Mouse (Mus musculus): ENCODE measurements around the gene Colgalt2.

Gene Colgalt2

DNA sequence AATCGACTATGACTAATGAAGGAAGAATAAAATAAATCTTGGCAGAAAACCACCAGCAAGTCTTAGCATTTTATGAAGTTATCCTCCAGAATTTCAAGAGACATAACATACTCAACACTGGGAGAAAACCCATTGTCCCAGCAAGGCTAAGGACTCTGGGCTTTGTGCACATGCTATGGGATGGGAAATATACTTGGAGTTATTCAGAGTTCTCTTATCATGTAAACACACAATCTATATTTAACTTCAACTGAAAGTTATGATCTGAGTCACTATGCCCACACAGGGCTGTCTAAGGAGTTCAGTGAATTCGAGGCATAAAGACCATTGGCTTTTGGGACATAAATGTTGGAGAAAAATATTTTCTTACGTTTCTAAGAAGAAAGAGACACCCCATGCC, 151.3 kb downstream of the Colgalt2 start:
- in situ Hi-C loops (cut with MboI; ENCODE audit: low pct_unique_long_range_greater_than_20kb in 1 of 2, low sequenced_read_pairs in 2 of 2, unreplicated experiment in 1 of 2): no loop called here

- in situ Hi-C loops (cut with MboI; ENCODE audit: low pct_unique_long_range_greater_than_20kb in 1 of 2, low sequenced_read_pairs in 2 of 2, unreplicated experiment in 1 of 2): no loop called here
Measured at GRCm38 (mm10) chr1:152553912-152554547, 154.4 kb downstream of the Colgalt2 start.

- in situ Hi-C loops (cut with MboI; ENCODE audit: low pct_unique_long_range_greater_than_20kb in 1 of 2, low sequenced_read_pairs in 2 of 2, unreplicated experiment in 1 of 2): no loop called here
Measured at GRCm38 (mm10) chr1:152555944-152556573, 156.4 kb downstream of the Colgalt2 start.

DNA sequence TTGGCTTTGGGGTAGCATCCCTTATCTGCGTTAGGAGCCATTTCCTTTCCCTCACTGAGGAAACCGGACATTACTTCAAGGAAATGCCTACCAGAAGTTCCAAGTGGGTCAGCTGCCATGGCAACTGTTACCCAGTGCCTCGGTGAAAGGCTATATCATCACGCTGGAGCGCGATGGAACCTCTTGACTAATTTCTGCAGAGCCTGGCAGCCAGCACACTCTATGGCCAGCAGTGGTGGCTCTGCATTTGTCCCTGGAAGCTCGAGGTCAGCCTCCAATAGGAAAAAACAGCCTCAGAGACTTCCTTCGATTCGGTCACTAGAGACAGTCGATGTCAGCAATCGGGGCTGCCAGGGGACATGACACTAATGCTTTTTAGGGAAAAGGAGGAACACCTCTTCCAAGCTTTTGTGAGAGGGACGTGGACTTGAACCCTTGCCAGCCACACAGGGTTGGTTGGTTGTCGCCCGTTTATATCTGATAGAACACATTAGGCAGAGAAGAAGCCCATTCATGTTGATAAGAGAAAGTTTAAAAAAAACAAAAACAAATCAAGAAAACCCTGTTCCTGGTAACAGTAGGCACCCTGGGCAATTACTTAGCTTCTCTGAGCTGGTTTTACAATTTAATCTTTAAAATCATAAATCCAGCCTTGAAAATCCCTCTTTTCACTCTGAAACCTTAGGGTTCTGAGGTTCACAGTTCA, 157.1 kb downstream of the Colgalt2 start:
- in situ Hi-C loops (cut with MboI; ENCODE audit: low pct_unique_long_range_greater_than_20kb in 1 of 2, low sequenced_read_pairs in 2 of 2, unreplicated experiment in 1 of 2): no loop called here

All from mouse embryonic stem cell (cell line).